Mouse (Mus musculus) kidney, postnatal 0 days (tissue): ENCODE data around the gene Mnat1. TPM values are rescaled to one million over a fixed set of nuclear protein-coding genes. Genes with fewer than 3 reads are reported as not detected.
"Not testable (repeated sequence)": the region's sequence is repeated elsewhere in the genome, so short reads cannot be mapped to it uniquely, and the experiment has no call there.

ENCODE experiments used
- ATAC-seq: fragments of 200-750 bp; cut with Nextera tagmentation; replicated peaks from 2 replicates; pipeline ENCODE4 v1.8.0; 2017; ENCODE audit warnings: low read depth, moderate number of reproducible peaks, moderate TSS enrichment, moderate library complexity; ENCODE audit not compliant: low FRiP score
- DNase-seq: peaks from one replicate; pipeline ENCODE4 v3.0.0-alpha.2; 2016; ENCODE audit warnings: low spot score
- H3K27ac ChIP-seq: fragments of 300-500 bp; sonication (generic); 2 replicates; pipeline ENCODE4 v1.5.1; 2014; ENCODE audit warnings: mild to moderate bottlenecking
- H3K27me3 ChIP-seq: fragments of 300-500 bp; sonication (generic); 2 replicates; pipeline ENCODE4 v1.6.1; 2014; ENCODE audit warnings: low read length, mixed read lengths; ENCODE audit not compliant: insufficient read depth
- H3K36me3 ChIP-seq: fragments of 300-500 bp; sonication (generic); 2 replicates; pipeline ENCODE4 v1.6.1; 2014; ENCODE audit warnings: low read length, mixed read lengths; ENCODE audit not compliant: insufficient read depth
- H3K4me1 ChIP-seq: fragments of 300-500 bp; sonication (generic); replicated peaks from 2 replicates; pipeline ENCODE4 v1.6.1; 2014; ENCODE audit warnings: antibody characterized with exemption, low read length, mixed read lengths; ENCODE audit not compliant: insufficient read depth
- H3K4me2 ChIP-seq: fragments of 300-500 bp; sonication (generic); 2 replicates; pipeline ENCODE4 v1.6.1; 2014; ENCODE audit warnings: mild to moderate bottlenecking, low read length, moderate library complexity, mixed read lengths
- H3K4me3 ChIP-seq: fragments of 300-500 bp; sonication (generic); replicated peaks from 2 replicates; pipeline ENCODE4 v1.5.1; 2014; ENCODE audit warnings: low read depth, low read length
- H3K9ac ChIP-seq: fragments of 300-500 bp; sonication (generic); 2 replicates; pipeline ENCODE4 v1.6.1; 2014; ENCODE audit warnings: low read depth, low read length
- H3K9me3 ChIP-seq: fragments of 300-500 bp; sonication (generic); replicated peaks from 2 replicates; pipeline ENCODE4 v1.6.1; 2016; ENCODE audit warnings: low read length, inconsistent platforms, mixed read lengths
- CTCF ChIP-seq: IDR thresholded peaks from 2 replicates; pipeline ENCODE4 v1.5.1; 2016; ENCODE audit warnings: antibody characterized with exemption, low read depth, mild to moderate bottlenecking, moderate library complexity
- WGBS: fragments of 180-500 bp; shearing (Covaris S2); extraction: QIAGEN DNeasy Blood & Tissue Kit; methylation state at CpG from one replicate; pipeline ENCODE4 v1.1.7; 2014; 5-methylcytosine and 5-hydroxymethylcytosine counted together
- polyA plus RNA-seq: library from polyadenylated mRNA; unstranded; fragments of >200 nt; fragmentation: Nextera tagmentation; extraction: Ambion mirVana; gene quantifications from 2 replicates; pipeline ENCODE4 v1.2.1, GENCODE M21; 2015

The Mnat1 gene
- polyA plus RNA-seq, 1 experiment from 2014 or later: 38.0 TPM

GRCm38 (mm10) chr12:73140732-73141131 is 17.2 kb downstream of the Mnat1 start:
- Histone ChIP-seq H3K4me2 (no peak overlapping the region), H3K9ac (no peak overlapping the region), H3K4me3 (no peak overlapping the region), H3K27me3 (no peaks in the 10 kb centered on the region), H3K4me1 (no peaks in the 10 kb centered on the region), H3K9me3 (no peaks in the 10 kb centered on the region), H3K36me3 (no peaks in the 10 kb centered on the region), H3K27ac (no peak overlapping the region)
- DNase-seq (no peak), ATAC-seq (no peak)
- 82% methylated on average over 3 of the region's 3 CpGs for WGBS
- no peak for TF ChIP-seq CTCF

DNA sequence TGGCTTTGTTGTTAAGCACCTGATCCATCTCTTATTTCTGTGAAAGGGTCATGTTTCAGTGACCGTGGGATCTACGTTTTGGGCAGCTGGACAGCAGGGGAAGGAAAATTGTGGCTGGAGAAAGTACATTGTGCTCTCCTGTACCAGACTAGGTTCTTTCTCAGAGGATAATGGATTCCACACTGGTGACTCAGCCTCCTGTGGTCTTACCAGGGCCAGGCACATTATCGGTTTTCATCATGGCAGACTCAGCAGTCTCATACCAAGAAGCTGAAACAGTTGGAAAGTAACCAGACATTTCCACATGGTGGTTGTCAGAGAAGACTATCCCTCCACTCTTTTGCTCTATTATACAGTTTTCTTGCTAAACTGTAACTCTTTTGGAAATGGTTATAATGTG is 23.7 kb downstream of the Mnat1 start:
- 39% methylated on average over 3 of the region's 3 CpGs for WGBS
- H3K27me3 ChIP-seq: no peaks in the 10 kb centered on the region
- no peak overlapping the region for H3K4me3 ChIP-seq
- H3K9me3 ChIP-seq: no peaks in the 10 kb centered on the region
- no peak for ATAC-seq
- no peak overlapping the region for H3K9ac ChIP-seq
- DNase-seq: peak; percentile 18
- no peak overlapping the region for H3K27ac ChIP-seq
- no peaks in the 10 kb centered on the region for H3K4me1 ChIP-seq
- no peak for TF ChIP-seq CTCF
- no peaks in the 10 kb centered on the region for H3K36me3 ChIP-seq
- no peak overlapping the region for H3K4me2 ChIP-seq

DNA sequence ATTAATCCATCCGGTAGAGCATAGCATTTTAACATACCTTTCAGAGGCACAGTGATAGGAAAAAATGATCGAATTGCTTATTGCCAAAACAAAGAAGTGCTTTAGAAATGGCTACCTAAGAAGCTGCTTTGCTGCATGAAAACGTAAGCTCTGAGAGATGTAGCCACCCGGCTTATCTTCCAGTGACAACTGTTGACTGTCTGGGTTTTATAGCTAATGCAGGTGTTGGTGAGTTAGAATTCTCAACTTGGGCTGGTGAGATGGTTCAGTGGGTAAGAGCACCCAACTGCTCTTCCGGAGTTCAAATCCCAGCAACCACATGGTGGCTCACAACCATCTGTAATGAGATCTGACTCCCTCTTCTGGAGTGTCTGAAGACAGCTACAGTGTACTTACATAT is 27.5 kb downstream of the Mnat1 start:
- H3K4me1 ChIP-seq, ATAC-seq, H3K9ac ChIP-seq, DNase-seq, H3K27ac ChIP-seq, H3K9me3 ChIP-seq, H3K36me3 ChIP-seq, H3K4me2 ChIP-seq, H3K4me3 ChIP-seq, H3K27me3 ChIP-seq: not testable (repeated sequence)
- 74% methylated on average over 5 of the region's 5 CpGs for WGBS

GRCm38 (mm10) chr12:73154150-73154549 is 30.6 kb downstream of the Mnat1 start:
- TF ChIP-seq CTCF: no peak
- Histone ChIP-seq H3K36me3 (no peaks in the 10 kb centered on the region), H3K27ac (no peak overlapping the region), H3K27me3 (no peaks in the 10 kb centered on the region), H3K9me3 (no peaks in the 10 kb centered on the region), H3K4me1 (no peaks in the 10 kb centered on the region), H3K4me3 (no peak overlapping the region), H3K4me2 (no peak overlapping the region), H3K9ac (no peak overlapping the region)
- ATAC-seq: no peak
- no peak for DNase-seq
- WGBS: 46% methylated on average over 4 of the region's 4 CpGs

DNA sequence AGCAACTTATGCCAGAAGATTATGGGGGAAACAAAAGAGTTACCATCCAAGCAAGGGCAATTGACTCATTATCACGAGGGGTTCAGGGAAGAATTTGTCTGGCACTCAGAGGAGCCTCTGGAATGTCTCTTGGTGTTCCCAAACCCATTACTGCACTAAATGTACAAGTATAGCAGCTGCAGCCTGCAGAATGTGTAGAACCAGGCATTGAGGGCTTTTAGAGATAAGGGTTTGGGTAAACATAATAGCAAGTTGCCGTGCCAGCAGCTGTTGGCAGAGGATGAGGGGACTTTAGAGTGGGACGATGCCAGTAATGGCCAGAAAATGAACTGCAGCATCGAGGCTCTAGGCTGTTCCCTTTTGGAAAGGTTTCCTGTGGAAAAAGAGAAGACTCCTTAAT is 36.8 kb downstream of the Mnat1 start:
- H3K27me3 ChIP-seq: no peaks in the 10 kb centered on the region
- H3K4me2 ChIP-seq: no peak overlapping the region
- TF ChIP-seq CTCF: no peak
- 61% methylated on average over 4 of the region's 4 CpGs for WGBS
- no peaks in the 10 kb centered on the region for H3K4me1 ChIP-seq
- H3K27ac ChIP-seq: no peak overlapping the region
- DNase-seq (no peak), ATAC-seq (no peak)
- H3K36me3 ChIP-seq: no peaks in the 10 kb centered on the region
- no peak overlapping the region for H3K9ac ChIP-seq
- H3K4me3 ChIP-seq: no peak overlapping the region
- no peaks in the 10 kb centered on the region for H3K9me3 ChIP-seq

DNA sequence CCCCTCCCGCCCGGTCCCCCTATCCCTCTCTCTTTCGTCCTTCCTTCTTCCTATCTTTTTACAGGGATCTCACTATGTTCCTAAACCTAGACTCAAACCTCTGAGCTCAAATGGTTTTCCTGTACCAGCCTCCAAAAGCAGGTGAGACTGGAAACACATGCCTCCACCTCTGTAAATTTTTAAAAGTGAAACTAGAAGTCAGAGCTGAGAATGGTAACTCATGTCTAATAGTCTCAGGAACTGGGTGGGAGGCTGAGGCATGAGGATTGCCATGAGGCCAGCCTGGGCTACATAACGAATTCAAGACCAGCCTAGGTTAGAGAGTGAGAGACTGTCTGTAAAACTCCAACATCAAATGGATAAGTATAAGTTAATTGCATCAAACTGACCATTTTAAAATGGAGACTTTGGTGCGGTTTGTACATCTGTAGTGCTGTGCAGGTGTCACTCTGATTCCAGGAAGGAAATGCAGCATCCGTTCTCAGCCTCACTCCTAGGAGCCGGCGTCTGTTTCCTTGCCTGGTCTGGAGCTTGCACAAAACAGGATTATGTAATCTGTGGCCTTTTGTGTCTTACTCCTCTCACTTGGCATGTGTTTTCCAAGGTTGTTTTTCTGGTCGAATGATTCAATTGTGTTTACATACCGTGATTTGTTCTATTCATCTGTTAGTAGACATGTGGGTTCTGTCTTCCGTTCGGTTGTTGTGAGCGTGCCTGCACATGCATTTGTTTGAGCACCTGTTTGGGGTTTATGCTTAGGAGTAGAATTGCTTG is 39.1 kb downstream of the Mnat1 start:
- Histone ChIP-seq H3K4me2 (no peak overlapping the region), H3K27ac (no peak overlapping the region), H3K27me3 (no peaks in the 10 kb centered on the region), H3K4me3 (no peak overlapping the region), H3K4me1 (no peaks in the 10 kb centered on the region), H3K9ac (no peak overlapping the region), H3K9me3 (no peaks in the 10 kb centered on the region), H3K36me3 (no peaks in the 10 kb centered on the region)
- TF ChIP-seq CTCF: no peak
- ATAC-seq (no peak), DNase-seq (peak; percentile 17)
- WGBS: 77% methylated on average over 13 of the region's 13 CpGs

DNA sequence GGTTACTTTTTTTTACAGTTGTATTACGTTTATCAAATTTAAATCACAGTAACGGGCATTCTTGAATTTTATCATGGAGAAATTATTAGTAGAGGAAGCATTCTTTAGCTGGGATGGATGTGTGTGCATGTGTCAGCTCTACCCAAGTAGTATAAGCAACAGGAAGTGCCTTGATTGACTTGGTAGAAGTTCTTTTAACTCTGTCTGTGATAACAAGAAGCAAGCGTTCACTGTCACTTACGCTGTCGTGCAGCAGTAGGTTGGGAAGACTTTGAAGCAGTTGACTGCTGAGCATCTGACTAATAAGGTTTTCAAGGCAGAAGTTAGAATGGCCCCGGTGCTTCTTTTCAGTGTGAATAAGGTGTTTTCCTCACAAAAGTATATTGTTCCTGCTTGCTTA is 47.3 kb downstream of the Mnat1 start:
- H3K27me3 ChIP-seq: no peaks in the 10 kb centered on the region
- ATAC-seq (no peak), DNase-seq (no peak)
- no peaks in the 10 kb centered on the region for H3K4me1 ChIP-seq
- 90% methylated on average over 6 of the region's 6 CpGs for WGBS
- H3K27ac ChIP-seq: no peak overlapping the region
- no peak for TF ChIP-seq CTCF
- no peak overlapping the region for H3K9ac ChIP-seq
- no peak overlapping the region for H3K4me2 ChIP-seq
- H3K9me3 ChIP-seq: no peaks in the 10 kb centered on the region
- 0 out of 2 replicates have a peak, but pooled peaks cover 4% of the 10 kb centered on the region for H3K36me3 ChIP-seq
- H3K4me3 ChIP-seq: no peak overlapping the region
